Mouse (Mus musculus) yolk sac, embryonic 10.5 days (tissue): ENCODE results near the gene Stxbp6.

ENCODE experiments used
- DNase-seq: peaks from one replicate; pipeline ENCODE4 v3.0.0-alpha.2; 2017; ENCODE audit warnings: low spot score

Gene Stxbp6

GRCm38 (mm10) chr12:44996274-44996673 is 78.2 kb downstream of the Stxbp6 start:
- DNase-seq = no peak

DNA sequence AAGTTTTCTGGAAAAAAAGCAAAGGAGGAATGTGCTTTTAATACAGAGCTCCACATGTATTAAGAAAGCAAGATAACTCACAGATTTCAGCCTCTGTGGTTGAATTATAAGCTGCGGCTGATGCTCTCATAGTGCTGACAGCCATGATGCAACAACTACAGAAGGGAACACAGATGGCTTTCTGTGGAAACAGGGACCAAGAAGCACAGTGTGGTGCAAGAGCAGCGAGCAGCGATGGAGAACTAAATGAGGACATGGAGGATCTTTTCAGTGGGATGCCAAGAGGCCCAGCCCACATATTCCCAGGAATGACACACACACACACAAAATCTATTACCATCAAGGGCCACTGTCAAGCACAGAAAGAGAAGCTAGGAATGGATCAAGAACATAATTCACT is 81.1 kb downstream of the Stxbp6 start:
- DNase-seq = no peak

- DNase-seq = no peak
These were observed 81.7 kb downstream of the Stxbp6 start for GRCm38 (mm10) chr12:44992847-44993246.

DNA sequence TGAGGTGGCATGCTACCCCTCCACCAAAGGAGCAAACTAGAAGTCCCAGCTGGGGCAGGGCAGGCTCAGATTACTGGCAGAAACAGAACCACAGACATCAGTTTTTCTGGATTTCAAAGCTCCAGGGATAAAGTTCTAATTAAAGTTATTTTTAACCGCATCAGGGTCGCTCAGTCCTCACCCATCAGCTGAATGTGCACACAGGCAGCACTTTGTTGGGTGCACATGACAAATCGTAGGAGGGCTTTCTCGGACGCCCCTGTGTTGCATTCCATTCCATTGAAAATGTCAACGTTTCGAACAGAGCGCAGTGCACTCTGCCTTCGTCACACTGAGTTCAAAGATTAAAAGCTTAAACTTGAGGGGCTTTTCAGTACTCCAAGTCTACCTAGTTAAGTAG is 84.1 kb downstream of the Stxbp6 start:
- no peak for DNase-seq

DNA sequence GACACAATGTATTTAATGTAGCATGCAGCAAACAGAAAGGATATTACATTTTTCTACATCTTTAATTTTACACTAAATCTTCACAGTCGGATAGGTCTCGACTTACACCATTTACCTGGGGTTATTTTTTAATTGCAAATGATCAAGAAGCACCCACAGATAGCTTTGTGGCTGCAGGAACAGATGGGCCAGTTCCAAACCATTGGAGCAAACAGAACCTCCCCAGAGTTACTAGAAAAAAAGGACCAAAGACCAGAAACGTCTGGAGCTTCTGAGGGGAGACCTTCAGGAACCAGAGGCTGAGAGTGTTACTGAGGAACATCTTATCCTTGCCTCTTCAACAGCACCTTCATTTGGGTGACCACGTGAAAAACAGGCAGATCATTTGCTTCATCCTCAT is 85.5 kb downstream of the Stxbp6 start:
- DNase-seq = no peak

GRCm38 (mm10) chr12:44987762-44988161 is 86.7 kb downstream of the Stxbp6 start:
- no peak for DNase-seq

- DNase-seq = no peak
These were observed 95.1 kb downstream of the Stxbp6 start for GRCm38 (mm10) chr12:44979316-44979848.

DNA sequence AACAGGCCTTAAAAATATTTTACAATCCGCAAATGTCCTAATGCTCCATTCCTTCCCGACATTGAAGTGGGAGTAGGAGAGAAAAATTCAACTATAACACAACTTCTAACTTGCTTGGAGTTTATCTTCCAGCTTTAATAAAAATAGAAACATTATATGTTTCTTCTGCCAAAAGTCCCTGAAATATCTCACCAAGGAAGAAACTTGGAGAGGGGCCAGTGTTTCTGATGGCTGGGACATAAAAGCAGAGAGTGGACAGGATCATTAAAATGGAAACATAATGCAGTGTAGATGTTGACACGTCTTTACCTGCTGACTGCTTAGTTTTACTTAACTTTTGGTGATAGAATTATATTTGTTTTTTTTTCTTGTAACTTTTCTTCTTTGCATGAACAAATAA is 99.2 kb downstream of the Stxbp6 start:
- DNase-seq = no peak

DNA sequence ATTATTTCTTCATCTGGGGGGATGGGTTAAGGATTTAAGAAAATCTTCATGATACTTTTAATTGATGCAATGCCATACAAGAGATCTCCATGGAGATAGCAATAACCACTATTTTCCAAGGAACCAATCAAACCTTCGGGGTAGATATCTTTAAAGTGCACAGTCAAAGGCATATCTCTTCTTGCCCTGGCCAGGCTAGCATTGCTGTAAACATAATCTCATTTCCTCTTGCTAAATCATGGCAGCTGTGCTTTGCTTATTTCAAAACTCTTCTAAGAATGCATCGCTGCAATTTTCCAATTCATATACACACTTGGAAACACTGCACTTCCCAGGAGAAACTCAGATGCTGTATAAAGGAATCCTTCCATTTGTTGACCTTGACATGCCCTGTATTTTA is 103.0 kb downstream of the Stxbp6 start:
- no peak for DNase-seq

DNA sequence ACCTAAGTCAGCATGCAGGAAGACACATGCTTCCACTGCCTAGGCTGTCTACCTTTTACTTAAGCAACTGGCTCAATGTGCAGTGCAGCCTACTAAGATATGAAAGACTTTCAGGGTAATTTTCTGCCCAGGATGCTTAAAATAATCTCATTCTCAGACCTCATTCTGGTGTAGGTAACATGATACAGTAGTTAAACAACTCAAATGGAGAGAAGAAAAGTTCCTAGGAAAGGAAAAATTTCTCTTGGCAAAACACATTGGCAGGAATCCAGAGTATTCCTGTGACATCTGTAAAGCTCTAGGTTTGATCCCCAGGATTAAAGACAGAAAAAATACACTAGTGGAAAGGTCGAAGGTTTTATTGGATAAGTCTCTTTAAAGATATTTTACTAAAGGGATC is 107.1 kb downstream of the Stxbp6 start:
- no peak for DNase-seq

- no peak for DNase-seq
These were observed 117.0 kb downstream of the Stxbp6 start for GRCm38 (mm10) chr12:44957474-44957873.

DNA sequence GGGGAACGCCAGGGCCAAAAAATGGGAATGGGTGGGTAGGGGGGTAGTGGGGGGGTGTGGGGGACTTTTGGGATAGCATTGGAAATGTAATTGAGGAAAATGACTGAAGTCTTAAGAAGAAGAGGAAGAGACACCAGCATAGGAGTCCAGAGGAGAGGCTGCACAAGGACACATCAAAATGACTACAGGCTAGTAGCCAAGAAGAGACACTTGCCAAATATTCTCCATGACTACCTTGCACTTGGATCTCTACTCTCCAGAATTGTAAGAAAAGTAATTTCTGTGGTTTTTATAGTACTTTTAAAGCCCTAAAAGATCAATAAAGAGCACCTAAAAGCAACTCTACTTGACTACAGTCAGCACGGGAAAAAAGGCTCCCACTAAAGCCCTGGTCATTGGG is 121.4 kb downstream of the Stxbp6 start:
- no peak for DNase-seq

DNA sequence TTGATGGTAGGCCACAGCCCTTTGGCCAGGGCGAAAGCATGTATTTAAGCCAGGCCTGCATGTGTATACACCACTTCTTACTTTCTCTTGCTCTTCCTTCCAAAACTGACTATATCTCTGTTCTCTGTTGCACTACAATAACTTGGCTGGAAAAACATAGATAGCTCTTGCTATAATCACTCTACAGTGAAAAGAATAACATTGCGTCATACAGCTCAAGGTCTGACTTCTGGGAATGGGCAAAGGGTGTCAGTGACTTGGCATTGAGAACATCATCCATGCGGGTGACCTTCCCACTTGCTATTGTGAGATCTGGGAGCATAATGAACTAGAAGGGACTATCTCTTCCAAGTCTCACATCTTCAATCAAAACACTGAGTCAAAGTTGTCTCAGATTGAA is 122.4 kb downstream of the Stxbp6 start:
- DNase-seq = no peak

GRCm38 (mm10) chr12:44950559-44950958 is 124.0 kb downstream of the Stxbp6 start:
- DNase-seq = no peak

DNA sequence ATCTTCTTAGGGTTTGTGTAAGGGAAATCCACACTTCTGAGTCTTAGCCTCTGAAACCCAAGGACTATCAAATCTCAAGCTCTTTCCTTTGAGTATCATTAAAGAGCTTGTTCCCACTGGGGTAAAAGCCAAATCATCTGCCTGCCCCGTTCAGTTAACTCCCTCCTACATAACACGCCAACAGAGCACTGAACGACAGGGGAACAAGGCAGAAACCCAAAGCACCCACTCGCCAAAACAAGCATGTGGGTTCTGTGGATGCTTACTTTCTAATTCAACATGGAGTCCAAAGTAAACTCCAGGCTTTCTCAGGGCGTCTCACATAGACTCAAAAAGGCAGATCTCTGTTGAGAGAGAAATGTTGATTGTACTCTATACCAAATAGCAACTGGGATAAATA is 126.7 kb downstream of the Stxbp6 start:
- no peak for DNase-seq

GRCm38 (mm10) chr12:44940325-44940724 is 134.2 kb downstream of the Stxbp6 start:
- DNase-seq = no peak

DNA sequence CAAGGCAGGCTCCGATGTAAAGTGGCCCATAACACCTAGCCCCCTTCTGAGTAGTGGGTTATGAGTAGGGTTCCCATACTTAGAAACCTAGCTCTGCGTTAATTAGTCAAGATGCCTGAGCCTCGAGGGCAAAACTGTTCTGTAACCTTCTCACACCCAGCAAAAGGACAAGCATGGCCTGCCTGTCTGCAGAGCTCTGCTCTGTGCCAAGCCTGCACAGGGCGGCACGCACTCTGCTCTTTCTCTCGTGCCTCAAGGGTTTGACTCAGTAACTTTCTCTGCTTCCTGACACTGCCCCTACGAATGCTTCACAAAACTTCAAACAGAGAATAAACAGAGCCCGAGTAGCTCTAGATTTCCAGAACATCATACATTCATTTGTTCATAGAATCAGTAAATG is 135.4 kb downstream of the Stxbp6 start:
- no peak for DNase-seq

GRCm38 (mm10) chr12:44932954-44933353 is 141.6 kb downstream of the Stxbp6 start:
- no peak for DNase-seq

GRCm38 (mm10) chr12:44931716-44932115 is 142.8 kb downstream of the Stxbp6 start:
- no peak for DNase-seq

DNA sequence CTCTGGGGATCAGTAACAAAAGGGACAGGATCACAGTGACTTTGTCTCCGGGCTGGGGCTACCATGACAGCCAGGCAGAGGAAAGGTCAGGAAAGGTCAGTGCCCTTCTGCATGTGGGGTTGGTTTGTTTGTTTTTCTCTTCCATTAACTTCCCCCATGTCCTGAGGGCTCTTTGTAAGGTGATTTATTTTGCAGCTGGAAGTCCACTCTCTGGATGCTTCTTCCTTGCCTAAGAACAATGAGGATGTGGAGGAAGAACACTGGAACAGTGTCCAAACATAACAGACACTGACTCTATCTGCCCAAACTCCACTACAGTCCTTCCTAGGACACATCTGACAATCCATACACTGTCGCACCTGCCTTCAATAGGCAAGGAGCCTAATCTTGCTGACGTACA is 146.1 kb downstream of the Stxbp6 start:
- DNase-seq = peak; percentile 67

GRCm38 (mm10) chr12:44925901-44926300 is 148.6 kb downstream of the Stxbp6 start:
- DNase-seq = no peak

DNA sequence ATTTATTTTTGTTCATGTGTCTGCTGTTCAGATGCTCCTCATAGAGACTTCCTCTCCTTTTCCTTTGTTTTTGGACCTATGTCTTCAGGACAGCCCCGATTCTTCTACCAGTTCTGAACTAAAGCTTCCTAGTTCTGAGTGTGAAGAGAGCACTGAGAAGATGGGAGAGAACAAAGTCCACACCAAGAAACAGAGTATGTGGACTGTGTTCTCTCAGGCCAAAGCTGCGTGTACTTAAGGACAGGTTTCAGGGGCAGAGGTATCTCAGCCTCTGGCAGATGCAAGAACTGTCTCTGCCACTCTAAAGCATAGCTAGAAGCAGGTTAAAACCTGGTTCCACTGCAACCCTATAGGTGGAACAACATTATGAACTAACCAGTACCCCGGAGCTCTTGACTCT is 151.2 kb downstream of the Stxbp6 start:
- DNase-seq = peak; percentile 39

DNA sequence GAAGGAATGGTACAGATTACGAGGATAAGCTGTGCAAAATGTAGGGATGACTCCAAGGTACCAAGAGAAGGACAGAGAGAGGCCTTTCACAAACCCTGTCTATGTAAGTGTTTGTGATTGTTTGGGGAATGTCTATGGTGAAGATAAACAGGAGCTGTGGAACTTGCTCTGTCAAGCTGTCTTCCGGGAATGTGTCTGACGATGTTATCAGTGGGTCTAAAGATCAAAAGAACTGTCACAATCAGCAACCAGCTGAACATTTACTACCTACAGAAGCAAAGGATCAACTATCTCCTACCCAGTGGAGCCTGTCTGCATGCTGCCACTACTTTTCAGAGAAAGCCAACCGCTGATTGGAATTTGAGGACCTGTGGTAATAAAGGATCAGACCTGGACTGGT is 152.3 kb downstream of the Stxbp6 start:
- peak; percentile 71 for DNase-seq

DNA sequence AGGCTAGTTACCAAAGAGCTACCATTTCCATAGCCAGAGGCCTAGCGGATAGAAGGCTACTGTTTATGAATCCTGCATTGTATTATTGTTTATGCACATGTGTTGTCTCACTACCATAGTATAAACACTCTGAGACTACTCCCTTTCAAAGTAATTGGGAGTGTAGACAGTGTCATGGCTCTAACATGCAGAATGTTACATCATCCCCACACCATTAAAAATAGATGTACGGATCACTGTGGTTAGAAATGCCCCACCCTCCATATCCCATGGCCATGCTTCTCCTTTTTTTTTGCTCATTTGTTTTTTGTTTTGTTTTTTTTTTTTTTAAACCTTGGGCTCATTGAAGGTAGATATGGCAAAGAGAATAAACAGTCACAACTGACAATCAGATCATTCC is 154.9 kb downstream of the Stxbp6 start:
- DNase-seq = no peak

DNA sequence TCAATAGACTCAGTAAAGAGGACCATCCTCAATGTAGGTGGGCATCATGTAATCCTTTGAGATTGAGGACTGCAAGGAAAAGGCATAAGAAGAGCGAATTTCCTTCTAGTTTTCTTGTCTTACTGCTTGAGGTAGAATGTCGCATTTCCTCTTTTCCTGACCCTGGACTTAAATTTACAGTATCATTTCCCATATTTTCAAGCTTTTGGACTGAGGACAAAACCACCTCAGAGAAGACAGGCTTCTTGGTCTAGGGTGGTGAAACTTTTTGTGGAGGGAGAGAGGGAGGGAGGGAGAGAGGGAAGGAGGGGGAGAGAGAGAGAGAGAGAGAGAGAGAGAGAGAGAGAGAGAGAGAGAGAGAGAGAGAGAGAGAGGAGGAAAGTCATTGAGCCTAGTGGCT is 155.6 kb downstream of the Stxbp6 start:
- no peak for DNase-seq
